Mouse (Mus musculus) megakaryocyte, embryonic 14.5 days (primary cell): ENCODE measurements around the gene Gm47995. TPM values are rescaled to one million over a fixed set of nuclear protein-coding genes. Genes with fewer than 3 reads are reported as not detected.
"Not testable (repeated sequence)": the region's sequence is repeated elsewhere in the genome, so short reads cannot be mapped to it uniquely, and the experiment has no call there.

Experiments used
- H3K27me3 ChIP-seq: replicated peaks from 2 replicates; pipeline ENCODE3; 2012; ENCODE audit warnings: inconsistent platforms
- H3K36me3 ChIP-seq: replicated peaks from 2 replicates; pipeline ENCODE3; 2012; ENCODE audit warnings: low read length, inconsistent platforms, mixed read lengths
- H3K4me1 ChIP-seq: 2 replicates; pipeline ENCODE4 v1.6.1; 2012; ENCODE audit warnings: inconsistent platforms
- H3K4me3 ChIP-seq: replicated peaks from 2 replicates; pipeline ENCODE3; 2012; ENCODE audit warnings: moderate library complexity, mild to moderate bottlenecking, inconsistent platforms
- H3K9me3 ChIP-seq: 2 replicates; pipeline ENCODE4 v1.6.1; 2012; ENCODE audit warnings: inconsistent platforms
- FLI1 ChIP-seq: IDR thresholded peaks from 2 replicates; pipeline ENCODE4 v1.6.1; 2012; ENCODE audit warnings: low read length, inconsistent platforms, mixed read lengths
- GATA1 ChIP-seq: IDR thresholded peaks from 3 replicates; pipeline ENCODE4 v1.6.1; 2012; ENCODE audit warnings: mixed read lengths, low read length, inconsistent platforms, borderline replicate concordance
- polyA plus RNA-seq: library from polyadenylated mRNA; stranded (reverse); fragments of >175 nt; gene quantifications from 2 replicates; pipeline ENCODE4 v1.2.3, GENCODE M21; 2012; ENCODE audit warnings: low replicate concordance; ENCODE audit not compliant: insufficient read depth

Gm47995 gene
- not detected in 2 replicates for polyA plus RNA-seq

GRCm38 (mm10) chr1:151198120-151198519 lies at the start of gene Gm47995:
Gene Gm47995 (plus strand): TSS chr1:151198448.
- H3K4me3 ChIP-seq, result not testable (repeated sequence)

DNA sequence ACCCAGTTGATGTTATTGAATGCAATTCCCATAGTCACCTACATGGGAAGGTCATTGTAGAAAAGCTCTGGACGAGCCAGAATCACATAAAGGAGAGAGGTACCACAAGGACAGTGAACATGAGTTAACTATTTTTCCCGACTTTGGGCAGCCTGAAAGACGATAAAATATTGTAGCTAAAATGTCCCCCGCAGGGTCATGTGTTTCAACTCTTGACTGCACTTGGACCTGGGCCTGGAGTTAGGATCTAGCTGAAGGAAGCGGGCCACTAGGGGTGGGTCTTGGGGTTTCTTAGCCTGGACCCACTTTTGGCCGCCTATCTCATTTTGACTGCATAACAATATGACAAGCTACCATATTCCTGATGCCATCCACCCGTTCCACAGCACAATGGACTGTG lies 48.0 kb upstream of the Gm47995 start:
- H3K27me3 ChIP-seq, result no peaks in the 10 kb centered on the region
- TF ChIP-seq GATA1 (no peak), FLI1 (no peak)
- no peak overlapping the region for H3K4me3 ChIP-seq
- H3K4me1 ChIP-seq, result no peaks in the 10 kb centered on the region
- peaks cover 11% of the 10 kb centered on the region for H3K9me3 ChIP-seq
- no peaks in the 10 kb centered on the region for H3K36me3 ChIP-seq

More at GRCm38 (mm10) chr1:151198120-151198519, at the start of gene Gm47995:
- H3K4me1 ChIP-seq, H3K36me3 ChIP-seq, H3K27me3 ChIP-seq, H3K9me3 ChIP-seq: not testable (repeated sequence)

DNA sequence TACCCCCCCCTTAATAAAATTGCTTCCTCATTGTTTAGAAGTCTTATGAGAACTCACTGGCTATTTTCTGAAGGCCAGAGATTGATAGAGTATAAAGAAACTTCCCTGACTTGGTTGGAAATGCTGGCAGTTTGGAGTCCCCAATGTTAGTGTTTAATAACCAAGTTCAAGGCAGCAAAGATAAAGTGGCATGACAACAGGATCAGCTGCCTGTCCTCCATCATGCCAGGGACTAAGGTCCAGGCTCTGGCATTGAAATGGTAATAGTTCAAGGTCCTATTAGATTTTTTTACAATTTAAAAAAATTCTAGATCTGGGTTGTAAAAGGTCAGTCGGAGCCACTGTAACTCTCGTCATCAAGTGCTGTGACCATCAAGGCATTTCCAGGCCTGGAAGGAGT lies 47.2 kb upstream of the Gm47995 start:
- Histone ChIP-seq H3K4me3 (no peak overlapping the region), H3K27me3 (no peaks in the 10 kb centered on the region), H3K9me3 (peaks cover 11% of the 10 kb centered on the region), H3K4me1 (no peaks in the 10 kb centered on the region), H3K36me3 (no peaks in the 10 kb centered on the region)
- TF ChIP-seq FLI1 (no peak), GATA1 (no peak)

DNA sequence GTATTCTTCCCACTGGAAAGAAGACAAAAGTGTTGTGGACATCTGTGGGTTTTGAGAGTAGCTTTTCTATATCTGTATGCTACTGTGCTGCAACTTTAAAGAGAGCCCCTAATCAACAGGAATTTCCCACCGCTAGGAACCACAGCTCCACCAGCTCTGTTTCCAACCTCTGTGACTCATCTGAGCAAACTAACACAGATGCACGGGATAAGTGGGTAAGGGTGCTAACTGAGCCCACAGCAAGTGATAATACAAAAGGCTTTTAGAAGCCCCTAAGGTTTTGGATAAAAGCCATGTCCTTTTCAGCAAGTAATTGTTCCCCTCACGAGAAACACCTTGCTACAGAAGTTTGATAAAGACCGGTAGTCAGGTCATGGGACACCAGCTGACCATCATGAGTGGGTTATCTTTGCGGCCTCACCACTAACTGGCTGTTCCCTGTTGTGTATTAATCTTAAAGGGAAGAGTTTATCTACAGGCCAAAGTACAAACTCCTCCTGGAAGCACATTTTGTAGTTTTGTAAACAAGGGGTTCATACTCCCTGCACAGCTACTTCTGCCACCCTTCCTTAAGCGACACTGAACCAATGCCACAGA lies 45.1 kb upstream of the Gm47995 start:
- TF ChIP-seq FLI1 (no peak), GATA1 (no peak)
- peaks cover under 1% of the 10 kb centered on the region; the same call in 1 of the 2 replicates for H3K9me3 ChIP-seq
- no peak overlapping the region for H3K4me3 ChIP-seq
- no peaks in the 10 kb centered on the region for H3K36me3 ChIP-seq
- no peaks in the 10 kb centered on the region for H3K27me3 ChIP-seq
- no peaks in the 10 kb centered on the region for H3K4me1 ChIP-seq

DNA sequence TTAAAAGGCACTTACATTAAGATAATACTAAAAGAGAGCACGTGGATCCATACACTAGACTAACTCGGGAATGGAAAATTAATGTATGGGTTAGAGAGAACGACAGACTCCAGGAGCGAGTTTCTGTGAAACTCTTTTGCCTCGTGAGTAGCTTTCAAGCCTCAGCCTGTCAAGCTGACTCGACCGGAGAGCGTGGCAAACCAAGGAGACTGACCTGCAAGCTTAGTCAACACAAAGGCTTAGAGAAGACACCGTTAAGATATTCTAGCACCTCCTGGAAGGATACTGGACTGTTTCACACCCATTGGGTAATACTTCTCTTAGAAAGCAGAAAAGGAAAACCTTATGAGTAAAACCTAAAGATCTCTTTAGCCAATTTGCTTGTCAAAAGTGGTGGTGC lies 44.1 kb upstream of the Gm47995 start:
- H3K4me1 ChIP-seq, H3K36me3 ChIP-seq, H3K27me3 ChIP-seq, H3K4me3 ChIP-seq, H3K9me3 ChIP-seq: not testable (repeated sequence)

DNA sequence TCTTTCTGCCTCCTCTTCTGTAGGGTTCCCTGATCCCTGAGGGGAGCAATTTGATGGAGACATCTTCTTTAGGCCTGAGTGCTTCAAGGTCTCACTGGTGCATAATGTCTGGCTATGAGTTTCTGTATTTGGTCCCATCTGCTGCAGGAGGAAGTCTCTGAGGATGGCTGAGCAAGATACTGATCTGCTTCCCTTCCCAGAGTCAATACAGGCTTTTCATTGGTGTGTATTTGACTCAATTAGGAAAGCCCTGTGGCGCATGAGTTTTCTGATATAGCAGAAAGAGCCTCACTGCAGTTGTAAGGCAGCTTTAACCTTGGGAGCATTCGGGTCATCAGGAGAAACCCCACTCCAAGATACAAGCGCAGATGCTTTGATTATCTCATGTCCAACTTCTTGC lies 42.1 kb upstream of the Gm47995 start:
- no peaks in the 10 kb centered on the region for H3K27me3 ChIP-seq
- TF ChIP-seq FLI1 (no peak), GATA1 (no peak)
- H3K4me1 ChIP-seq, result no peaks in the 10 kb centered on the region
- no peaks in the 10 kb centered on the region for H3K9me3 ChIP-seq
- no peaks in the 10 kb centered on the region for H3K36me3 ChIP-seq
- H3K4me3 ChIP-seq, result no peak overlapping the region

GRCm38 (mm10) chr1:151156777-151157632 lies 41.2 kb upstream of the Gm47995 start:
- Histone ChIP-seq H3K36me3 (no peaks in the 10 kb centered on the region), H3K9me3 (no peaks in the 10 kb centered on the region), H3K4me1 (no peaks in the 10 kb centered on the region), H3K4me3 (no peak overlapping the region), H3K27me3 (no peaks in the 10 kb centered on the region)
- TF ChIP-seq GATA1 (no peak), FLI1 (no peak)

DNA sequence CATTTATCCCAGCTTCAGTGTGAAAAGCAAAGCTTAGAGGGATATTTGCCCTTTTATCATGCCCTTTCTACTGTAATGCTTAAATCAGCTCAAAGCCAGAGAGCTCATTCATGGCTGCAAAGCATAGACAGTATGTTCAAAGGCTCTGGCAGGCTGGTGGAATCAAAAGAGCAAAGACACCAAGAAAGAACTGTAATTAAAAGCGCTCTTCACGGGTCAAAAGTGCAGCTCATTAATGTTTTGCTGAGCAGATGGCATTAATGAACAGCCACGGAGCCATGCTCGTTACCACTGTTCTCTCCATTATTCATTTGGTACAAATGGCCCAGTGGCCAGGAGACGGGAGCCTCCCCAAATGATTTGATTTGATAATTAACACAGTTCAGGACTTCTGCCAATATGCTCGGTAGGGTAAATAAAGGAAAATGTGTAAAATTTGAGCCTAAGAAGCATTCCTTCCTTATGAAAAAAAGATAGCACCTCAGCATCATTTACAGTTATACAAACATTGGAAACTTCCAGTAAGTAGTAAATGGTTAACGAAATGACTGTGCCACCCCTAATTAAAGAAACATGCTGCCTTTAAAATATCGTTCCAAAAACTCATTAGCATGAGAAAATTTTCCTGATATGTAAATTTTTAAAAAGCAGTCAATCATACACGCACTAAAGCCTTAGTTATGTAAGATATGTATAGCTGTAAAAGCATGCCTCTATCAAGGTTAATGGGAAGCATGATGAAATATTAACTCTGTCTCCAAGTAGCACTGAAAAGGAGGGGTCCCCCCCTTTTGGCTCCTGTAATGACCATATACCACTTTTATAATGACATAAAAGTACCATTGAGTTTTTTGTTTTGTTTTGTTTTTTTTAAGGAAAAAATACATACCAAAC lies 40.0 kb upstream of the Gm47995 start:
- Histone ChIP-seq H3K4me3 (no peak overlapping the region), H3K4me1 (no peaks in the 10 kb centered on the region), H3K36me3 (no peaks in the 10 kb centered on the region), H3K27me3 (no peaks in the 10 kb centered on the region), H3K9me3 (no peaks in the 10 kb centered on the region)
- no peak for TF ChIP-seq FLI1
- no peak for TF ChIP-seq GATA1

DNA sequence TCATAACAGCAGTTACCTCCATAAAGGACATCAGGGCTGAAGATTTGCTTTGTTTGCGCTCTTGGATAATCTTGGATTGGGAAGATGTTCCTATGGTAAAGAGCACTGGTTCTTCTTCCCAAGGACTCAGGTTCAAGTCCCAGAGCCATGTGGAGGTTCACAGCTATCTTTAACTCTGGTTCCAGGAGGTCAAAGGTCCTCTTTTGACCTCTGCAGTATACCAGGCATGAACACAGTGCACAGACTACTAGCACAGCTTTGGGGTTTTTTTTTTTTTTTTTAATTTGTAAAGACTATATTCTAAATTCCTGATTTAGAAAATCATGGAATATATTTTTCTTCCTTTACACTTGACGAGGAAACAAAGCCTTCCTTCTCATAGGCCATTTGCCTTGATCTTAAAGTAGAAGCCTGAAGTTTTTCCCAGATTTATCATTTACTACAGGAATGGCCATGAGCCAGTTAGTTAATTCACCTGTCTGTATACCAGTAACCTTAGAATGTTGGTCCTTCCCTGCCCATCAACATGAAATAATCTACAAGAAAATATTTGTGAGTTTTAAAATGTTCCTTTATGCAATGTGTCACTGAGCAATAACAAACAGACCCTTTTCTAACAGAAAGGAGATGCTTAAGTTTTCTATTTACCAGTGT lies 39.3 kb upstream of the Gm47995 start:
- no peaks in the 10 kb centered on the region for H3K9me3 ChIP-seq
- H3K4me3 ChIP-seq, result no peak overlapping the region
- no peaks in the 10 kb centered on the region for H3K27me3 ChIP-seq
- no peaks in the 10 kb centered on the region for H3K4me1 ChIP-seq
- no peaks in the 10 kb centered on the region for H3K36me3 ChIP-seq
- TF ChIP-seq GATA1, result no peak
- no peak for TF ChIP-seq FLI1

- peaks cover 7% of the 10 kb centered on the region for H3K4me1 ChIP-seq
- H3K9me3 ChIP-seq, result no peaks in the 10 kb centered on the region
- H3K36me3 ChIP-seq, result no peaks in the 10 kb centered on the region
- no peak for TF ChIP-seq FLI1
- no peak overlapping the region for H3K4me3 ChIP-seq
- no peaks in the 10 kb centered on the region for H3K27me3 ChIP-seq
These were observed 32.2 kb upstream of the Gm47995 start for GRCm38 (mm10) chr1:151166031-151166430.
